Mouse (Mus musculus): ENCODE data around the gene Wdr17.

Wdr17 gene

GRCm38 (mm10) chr8:54886987-54887785 is at the start of gene Wdr17:
Gene Wdr17, minus strand, starts transcription at chr8:54887184.
- no peak for DNase-seq

GRCm38 (mm10) chr8:54932306-54932705 is 45.3 kb upstream of the Wdr17 start:
- DNase-seq: no peak

GRCm38 (mm10) chr8:54924936-54925335 is 38.0 kb upstream of the Wdr17 start:
- DNase-seq: no peak

GRCm38 (mm10) chr8:54922160-54922855 is 35.3 kb upstream of the Wdr17 start:
- no peak for DNase-seq

- DNase-seq: no peak
These were observed 30.7 kb upstream of the Wdr17 start for GRCm38 (mm10) chr8:54917710-54918109.

- DNase-seq: no peak
These were observed 25.9 kb upstream of the Wdr17 start for GRCm38 (mm10) chr8:54912891-54913290.

GRCm38 (mm10) chr8:54899444-54899843 is 12.5 kb upstream of the Wdr17 start:
- DNase-seq: no peak

- no peak for DNase-seq
These were observed 7.8 kb upstream of the Wdr17 start for GRCm38 (mm10) chr8:54894637-54895322.

- DNase-seq: no peak
These were observed 7.2 kb upstream of the Wdr17 start for GRCm38 (mm10) chr8:54894180-54894579.

GRCm38 (mm10) chr8:54886560-54886959 is 424 bp downstream of the Wdr17 start:
- no peak for DNase-seq

GRCm38 (mm10) chr8:54876458-54876857 is 10.5 kb downstream of the Wdr17 start:
- no peak for DNase-seq

GRCm38 (mm10) chr8:54864761-54865064 is 22.3 kb downstream of the Wdr17 start:
- no peak for DNase-seq

GRCm38 (mm10) chr8:54864038-54864760 is 22.8 kb downstream of the Wdr17 start:
- no peak for DNase-seq

GRCm38 (mm10) chr8:54836029-54836959 is 50.7 kb downstream of the Wdr17 start:
- DNase-seq: no peak

GRCm38 (mm10) chr8:54829794-54830426 is 57.1 kb downstream of the Wdr17 start:
- no peak for DNase-seq

- DNase-seq: no peak
These were observed 59.0 kb downstream of the Wdr17 start for GRCm38 (mm10) chr8:54827974-54828373.

GRCm38 (mm10) chr8:54822956-54823355 is 64.0 kb downstream of the Wdr17 start:
- DNase-seq: no peak

GRCm38 (mm10) chr8:54818651-54819050 is 68.3 kb downstream of the Wdr17 start:
- DNase-seq: no peak

- no peak for DNase-seq
These were observed 78.8 kb downstream of the Wdr17 start for GRCm38 (mm10) chr8:54808217-54808616.

GRCm38 (mm10) chr8:54806173-54806572 is 80.8 kb downstream of the Wdr17 start:
- DNase-seq: no peak

- no peak for DNase-seq
These were observed 94.3 kb downstream of the Wdr17 start for GRCm38 (mm10) chr8:54792699-54793061.
